Mouse (Mus musculus): ENCODE measurements around the gene Gdpd4.
A peak's percentile ranks its signal among the peaks of the same experiment; 100 is the strongest.

The Gdpd4 gene

GRCm38 (mm10) chr7:97919742-97920141 lies at the start of gene Gdpd4:
Gdpd4 (plus strand) TSS chr7:97919955.
- no peak for DNase-seq

- no peak for DNase-seq
These were observed 47.4 kb upstream of the Gdpd4 start for GRCm38 (mm10) chr7:97872396-97872795.

GRCm38 (mm10) chr7:97873317-97873716 lies 46.4 kb upstream of the Gdpd4 start:
- DNase-seq, result no peak

- DNase-seq, result no peak
These were observed 41.8 kb upstream of the Gdpd4 start for GRCm38 (mm10) chr7:97877846-97878538.

GRCm38 (mm10) chr7:97911646-97912045 lies 8.1 kb upstream of the Gdpd4 start:
- no peak for DNase-seq

- DNase-seq, result no peak
These were observed 4.8 kb upstream of the Gdpd4 start for GRCm38 (mm10) chr7:97914833-97915516.

GRCm38 (mm10) chr7:97925819-97926218 lies 6.1 kb downstream of the Gdpd4 start:
- DNase-seq, result no peak

GRCm38 (mm10) chr7:97926978-97927377 lies 7.2 kb downstream of the Gdpd4 start:
- no peak for DNase-seq

- DNase-seq, result no peak
These were observed 24.7 kb downstream of the Gdpd4 start for GRCm38 (mm10) chr7:97944485-97944884.

GRCm38 (mm10) chr7:97972486-97972885 lies 52.7 kb downstream of the Gdpd4 start:
- no peak for DNase-seq

GRCm38 (mm10) chr7:97977463-97977862 lies 57.7 kb downstream of the Gdpd4 start:
- peak; percentile 38 to 54 for DNase-seq

GRCm38 (mm10) chr7:97984108-97984834 lies 64.5 kb downstream of the Gdpd4 start:
- peak; percentile 57 for DNase-seq

- DNase-seq, result no peak
These were observed 82.9 kb downstream of the Gdpd4 start for GRCm38 (mm10) chr7:98002617-98003016.

GRCm38 (mm10) chr7:98048101-98048824 lies 128.5 kb downstream of the Gdpd4 start:
- DNase-seq, result no peak

- peak; percentile 62 to 66 for DNase-seq
These were observed 132.2 kb downstream of the Gdpd4 start for GRCm38 (mm10) chr7:98051980-98052379.

GRCm38 (mm10) chr7:98054461-98054860 lies 134.7 kb downstream of the Gdpd4 start:
- DNase-seq, result no peak

GRCm38 (mm10) chr7:98054942-98055341 lies 135.2 kb downstream of the Gdpd4 start:
- no peak for DNase-seq

- no peak for DNase-seq
These were observed 146.5 kb downstream of the Gdpd4 start for GRCm38 (mm10) chr7:98066229-98066628.

- peak; percentile 89 to 90 for DNase-seq
These were observed 151.9 kb downstream of the Gdpd4 start for GRCm38 (mm10) chr7:98071620-98072019.

GRCm38 (mm10) chr7:98077453-98077852 lies 157.7 kb downstream of the Gdpd4 start:
- no peak for DNase-seq

GRCm38 (mm10) chr7:98082376-98082775 lies 162.6 kb downstream of the Gdpd4 start:
- DNase-seq, result no peak

GRCm38 (mm10) chr7:98084541-98085293 lies 165.0 kb downstream of the Gdpd4 start:
- peak; percentile 28 to 41 for DNase-seq

All from B cell, adult 2 months (primary cell).